Mouse (Mus musculus): Measurements from ENCODE around the gene St6galnac4.

Gene St6galnac4

DNA sequence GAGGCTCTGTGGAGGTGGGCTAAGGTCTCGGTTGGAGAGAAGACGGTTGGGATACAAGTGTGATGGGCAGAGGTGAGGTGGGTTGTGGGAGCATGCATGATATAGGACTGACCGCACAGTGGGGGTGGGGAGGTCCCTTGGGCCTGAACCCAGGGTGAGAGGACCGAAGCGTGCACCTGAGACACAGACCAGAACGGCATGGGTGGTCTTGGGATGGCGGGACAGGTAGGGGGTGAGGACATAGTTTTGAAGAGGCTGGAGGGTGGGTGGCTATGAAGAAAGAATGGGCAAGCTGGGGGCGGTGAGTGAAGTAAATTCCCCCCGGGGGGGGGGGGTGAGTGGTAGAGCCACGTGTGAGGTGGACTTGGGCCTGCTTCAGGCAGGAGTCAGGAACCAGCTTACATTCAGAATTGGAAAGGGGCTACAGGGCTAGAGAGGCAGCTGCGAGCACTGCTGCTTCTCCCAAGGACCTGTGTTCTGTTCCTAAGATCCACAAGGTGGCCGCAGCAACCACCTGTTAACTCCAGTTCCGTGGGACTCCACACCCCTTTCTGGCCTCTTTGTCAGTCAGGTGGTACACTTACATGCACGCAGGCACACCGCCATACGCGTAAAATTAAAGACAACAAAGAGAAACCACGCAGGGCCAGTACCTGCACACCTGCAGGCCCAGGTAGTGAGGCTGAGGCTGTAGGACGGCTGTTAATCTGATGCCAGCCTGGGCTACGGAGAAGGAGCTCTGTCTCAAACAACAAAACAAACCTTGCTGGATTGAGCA lies 40.6 kb downstream of the St6galnac4 start:
- DNase-seq (ENCODE audit: low spot score in 2 of 2) = no peak

DNA sequence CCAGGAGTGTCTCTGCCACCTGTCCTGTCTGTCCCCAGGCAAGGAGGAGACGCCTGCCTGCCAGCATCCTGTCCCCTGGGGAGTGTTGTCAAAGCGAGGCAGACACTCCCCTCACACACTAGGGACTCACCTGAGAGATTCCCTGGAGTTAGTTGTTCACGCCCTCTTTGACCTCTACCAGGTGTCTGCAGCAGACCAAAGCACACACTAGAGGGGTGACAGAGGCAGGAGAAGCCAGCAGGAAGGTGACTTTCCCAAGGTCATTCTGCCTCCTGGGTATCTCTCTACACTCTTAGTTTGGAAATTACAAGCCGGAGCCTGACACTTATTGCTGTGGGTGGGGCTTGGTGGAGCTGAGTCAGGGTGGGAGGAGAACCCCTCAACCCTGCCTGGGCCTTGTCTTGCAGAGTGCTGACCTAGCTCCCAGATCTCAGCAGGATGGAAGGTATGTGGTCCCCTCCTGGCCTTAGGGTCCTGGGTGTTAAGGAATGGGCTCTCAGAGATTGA lies 41.2 kb downstream of the St6galnac4 start:
- no peak for DNase-seq (ENCODE audit: low spot score in 2 of 2)

DNA sequence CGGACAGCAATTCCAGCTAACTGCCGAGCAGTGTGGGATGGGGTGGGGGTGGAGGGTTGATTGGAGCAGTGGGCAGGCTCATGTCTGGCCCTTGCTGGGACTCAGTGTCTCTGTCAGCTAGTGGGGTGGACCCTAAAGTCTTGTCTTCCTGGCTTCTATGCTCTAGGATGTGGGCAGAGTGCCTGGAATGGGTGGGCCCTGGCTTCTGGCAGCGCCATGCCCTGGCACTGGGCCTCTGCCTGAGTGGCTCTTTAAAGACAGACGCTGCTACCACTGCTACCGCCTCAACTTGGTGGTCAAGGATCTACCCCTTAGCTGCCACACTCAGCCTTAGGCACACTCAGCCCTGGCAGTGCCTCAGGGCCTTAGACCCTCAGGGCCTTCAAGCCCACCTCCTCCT lies 41.8 kb downstream of the St6galnac4 start:
- no peak for DNase-seq (ENCODE audit: low spot score in 2 of 2)

DNA sequence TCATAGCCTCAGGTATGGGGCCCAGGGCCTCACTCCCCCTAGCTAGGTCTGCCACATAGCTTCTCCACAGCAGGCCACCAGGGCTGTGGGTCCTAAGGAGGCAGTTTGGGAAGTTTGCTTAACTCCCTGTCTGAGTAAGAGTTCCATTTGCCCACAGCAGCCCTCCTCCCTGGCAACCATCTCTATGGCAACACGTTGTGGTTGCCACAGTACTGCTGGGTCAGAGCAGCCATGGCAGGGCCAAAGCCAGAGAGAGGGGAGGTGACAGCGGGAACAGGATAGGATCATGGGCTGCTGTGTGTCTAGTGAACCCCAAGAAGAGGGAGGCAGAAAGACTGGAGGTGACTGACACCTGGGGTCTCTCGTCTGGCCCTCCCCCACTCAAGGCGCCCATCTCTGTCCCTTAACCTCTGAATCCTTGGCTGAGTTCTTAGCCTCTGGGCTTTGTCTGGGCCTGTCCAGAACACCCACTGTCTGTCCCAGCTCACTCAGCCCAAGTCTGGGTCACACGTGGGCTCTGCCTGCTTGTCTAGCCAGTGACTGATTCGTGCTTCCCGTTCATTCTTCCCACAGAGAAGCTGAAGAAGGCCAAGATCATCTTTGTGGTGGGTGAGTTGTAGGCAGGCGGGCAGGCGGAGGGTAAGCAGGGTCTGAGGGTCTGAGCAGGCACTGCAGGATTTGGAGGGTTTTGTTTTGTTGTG lies 42.5 kb downstream of the St6galnac4 start:
- peak; percentile 65 to 69 for DNase-seq (ENCODE audit: low spot score in 2 of 2)

DNA sequence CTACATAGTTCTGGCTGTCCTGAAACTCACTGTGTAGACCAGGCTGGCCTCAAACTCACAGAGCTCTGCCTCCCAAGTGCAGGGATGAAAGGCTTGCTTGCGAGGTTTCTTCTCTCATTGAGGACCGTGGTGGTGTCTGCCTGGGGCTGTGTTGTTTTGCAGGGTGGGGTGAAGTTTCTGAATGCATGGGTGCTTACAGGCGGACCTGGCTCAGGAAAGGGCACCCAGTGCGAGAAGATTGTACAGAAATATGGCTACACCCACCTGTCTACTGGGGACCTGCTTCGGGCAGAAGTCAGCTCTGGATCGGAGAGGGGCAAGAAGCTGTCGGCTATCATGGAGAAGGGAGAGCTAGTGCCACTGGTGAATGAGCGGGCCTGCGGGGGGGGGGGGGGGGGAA lies 43.1 kb downstream of the St6galnac4 start:
- DNase-seq (ENCODE audit: low spot score in 2 of 2) = no peak

DNA sequence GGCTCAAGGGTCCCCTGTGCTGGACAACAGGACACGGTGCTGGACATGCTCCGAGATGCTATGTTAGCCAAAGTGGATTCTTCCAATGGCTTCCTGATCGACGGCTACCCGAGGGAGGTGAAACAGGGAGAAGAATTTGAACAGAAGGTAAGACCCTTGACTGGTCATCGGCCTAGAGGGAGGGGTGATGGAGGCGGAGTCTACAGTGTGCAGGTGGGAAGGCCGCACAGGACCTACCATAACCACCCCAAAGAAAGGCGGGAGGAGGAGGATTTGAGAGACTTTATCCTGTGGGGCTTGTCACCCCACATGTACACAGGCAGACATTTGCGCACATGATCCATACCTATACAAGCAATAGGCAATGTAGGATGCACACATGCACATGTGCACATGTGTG lies 44.2 kb downstream of the St6galnac4 start:
- DNase-seq (ENCODE audit: low spot score in 2 of 2) = no peak

DNA sequence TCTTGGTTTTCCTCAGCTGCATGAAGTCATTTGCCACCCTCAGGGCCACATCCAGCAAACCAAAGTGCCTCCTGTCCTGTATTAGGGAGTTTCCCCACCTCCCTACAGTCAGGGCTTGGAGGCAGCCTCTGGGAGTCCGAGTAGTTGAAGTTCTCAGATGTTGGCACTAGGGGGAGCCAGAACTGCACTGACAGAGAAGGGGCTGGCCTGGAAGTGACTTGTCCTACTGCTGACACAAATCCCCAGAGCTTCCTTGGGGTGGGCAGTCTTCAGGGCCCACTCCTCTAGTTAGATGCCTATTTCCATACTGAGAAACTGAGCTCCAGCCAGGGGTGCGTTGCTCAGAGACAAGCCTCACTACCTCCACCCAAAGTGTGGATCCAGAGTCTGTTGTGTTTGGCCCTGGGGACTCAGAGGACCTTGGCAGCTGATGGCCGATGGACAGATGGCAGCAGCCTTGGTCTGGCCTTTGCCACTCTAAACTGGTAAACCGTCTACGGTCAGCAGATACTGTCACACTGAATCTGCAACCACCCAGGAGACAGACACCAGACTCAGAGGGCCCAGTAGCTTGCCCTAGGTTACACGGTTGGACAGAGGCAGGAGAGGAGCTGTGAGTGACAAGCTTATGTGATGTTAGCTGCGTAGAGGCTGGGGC lies 45.0 kb downstream of the St6galnac4 start:
- DNase-seq (ENCODE audit: low spot score in 2 of 2) = peak; percentile 66 to 73

DNA sequence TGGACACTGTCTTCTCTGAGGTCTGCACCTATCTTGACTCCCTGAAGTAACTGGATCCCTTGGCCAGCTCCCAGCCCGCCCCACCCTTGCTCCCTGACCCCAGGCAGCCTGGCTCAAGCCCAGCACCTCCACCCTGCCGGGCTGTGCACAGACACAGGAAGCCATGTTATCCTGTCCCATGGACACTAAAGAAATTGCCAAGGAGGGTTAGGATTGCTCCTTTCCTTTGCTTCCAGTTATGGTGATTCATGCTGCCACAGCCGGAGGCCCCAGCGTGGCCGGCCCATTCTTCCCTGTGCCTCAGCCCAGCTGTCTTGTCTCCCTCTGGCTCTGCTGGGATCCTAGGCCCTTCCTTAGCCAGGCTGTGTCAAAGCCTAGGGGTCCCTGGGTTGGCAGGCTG lies 46.8 kb downstream of the St6galnac4 start:
- no peak for DNase-seq (ENCODE audit: low spot score in 2 of 2)

DNA sequence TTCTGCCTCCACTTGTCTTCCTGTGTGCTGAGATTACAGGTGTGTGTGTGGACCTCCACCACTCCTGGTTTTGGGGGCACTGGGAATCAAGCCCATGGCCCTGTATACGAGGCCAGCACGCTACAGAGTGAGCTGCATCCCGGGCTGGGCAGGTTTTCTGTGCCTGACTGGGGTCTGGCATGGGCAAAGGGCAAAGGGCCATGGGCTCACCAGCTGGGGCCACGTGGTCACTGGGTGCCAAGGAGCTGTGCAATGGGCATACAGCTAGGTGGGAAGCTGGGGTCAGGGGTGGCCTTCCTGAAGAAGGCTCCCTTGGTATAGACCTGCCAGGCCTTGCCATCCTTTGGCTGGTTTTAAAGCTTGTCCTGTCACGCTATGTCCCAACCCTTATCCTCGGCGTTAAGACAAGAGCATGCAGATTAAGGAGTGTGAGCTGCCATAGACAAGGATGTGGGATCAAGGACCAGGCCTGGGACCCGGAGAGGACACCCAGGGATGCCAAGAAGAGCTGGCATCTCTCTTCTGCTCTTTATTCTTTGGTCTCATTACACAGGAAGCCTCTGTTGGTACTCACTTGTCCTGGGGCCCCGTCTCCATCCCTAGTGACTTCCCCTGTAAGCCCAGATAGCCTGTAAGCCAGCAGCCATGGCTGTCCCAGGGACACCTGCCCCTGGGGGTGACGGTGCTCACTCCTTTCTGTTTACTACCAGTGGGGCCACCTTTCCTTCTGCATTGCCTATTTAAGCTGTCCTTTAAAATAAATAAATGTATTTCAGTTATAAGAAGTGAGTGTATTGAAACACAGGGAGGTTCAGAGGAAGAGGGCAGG lies 47.6 kb downstream of the St6galnac4 start:
- DNase-seq (ENCODE audit: low spot score in 2 of 2) = no peak

- DNase-seq (ENCODE audit: low spot score in 2 of 2) = no peak
These were observed 49.7 kb downstream of the St6galnac4 start for GRCm38 (mm10) chr2:32636617-32637016.

GRCm38 (mm10) chr2:32637778-32638281 lies 50.9 kb downstream of the St6galnac4 start:
- no peak for DNase-seq (ENCODE audit: low spot score in 2 of 2)

DNA sequence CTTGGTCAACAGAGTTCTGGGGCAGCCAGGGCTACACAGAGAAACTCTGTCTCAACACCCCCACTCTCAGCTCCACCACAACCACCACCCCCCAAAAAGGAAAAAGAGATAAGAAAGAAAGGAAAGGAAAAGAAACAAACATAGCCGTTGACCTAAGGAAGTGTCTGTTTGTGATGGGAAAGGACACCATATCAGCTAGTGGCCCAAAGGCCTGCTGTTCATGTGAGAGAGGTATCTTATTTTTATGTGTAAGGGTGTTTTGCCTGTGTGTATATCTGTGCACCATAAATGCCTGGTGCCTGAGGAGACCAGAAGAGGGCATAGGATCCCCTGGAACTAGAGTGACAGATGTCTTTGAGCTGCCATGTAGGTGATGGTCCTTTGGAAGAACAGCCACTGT lies 52.7 kb downstream of the St6galnac4 start:
- no peak for DNase-seq (ENCODE audit: low spot score in 2 of 2)

DNA sequence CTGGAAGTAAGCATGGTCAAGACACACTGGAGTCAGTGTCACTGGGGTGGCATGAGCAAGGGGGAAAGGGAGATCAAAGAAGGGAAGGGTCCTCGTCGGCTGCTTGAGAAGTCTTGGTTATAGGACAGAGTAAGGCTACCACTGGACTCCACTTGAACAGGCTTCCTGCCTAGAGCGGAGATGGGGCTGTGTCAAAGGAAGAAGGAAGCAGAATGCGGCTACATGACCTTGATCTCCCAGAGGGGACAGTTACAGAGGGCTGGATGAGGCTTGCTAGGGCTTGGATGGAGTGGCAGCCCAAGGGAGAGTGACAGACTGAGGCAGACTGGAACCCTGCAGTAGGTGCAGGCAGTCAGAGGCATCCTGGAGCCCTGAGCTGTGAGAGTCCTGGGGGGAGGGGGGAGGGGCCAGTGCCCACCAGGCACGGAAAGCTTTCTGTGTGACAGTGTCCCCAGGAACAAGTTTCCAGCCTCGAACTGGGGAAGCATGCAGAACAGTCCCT lies 53.7 kb downstream of the St6galnac4 start:
- no peak for DNase-seq (ENCODE audit: low spot score in 2 of 2)

- no peak for DNase-seq (ENCODE audit: low spot score in 2 of 2)
These were observed 54.9 kb downstream of the St6galnac4 start for GRCm38 (mm10) chr2:32641810-32642209.

DNA sequence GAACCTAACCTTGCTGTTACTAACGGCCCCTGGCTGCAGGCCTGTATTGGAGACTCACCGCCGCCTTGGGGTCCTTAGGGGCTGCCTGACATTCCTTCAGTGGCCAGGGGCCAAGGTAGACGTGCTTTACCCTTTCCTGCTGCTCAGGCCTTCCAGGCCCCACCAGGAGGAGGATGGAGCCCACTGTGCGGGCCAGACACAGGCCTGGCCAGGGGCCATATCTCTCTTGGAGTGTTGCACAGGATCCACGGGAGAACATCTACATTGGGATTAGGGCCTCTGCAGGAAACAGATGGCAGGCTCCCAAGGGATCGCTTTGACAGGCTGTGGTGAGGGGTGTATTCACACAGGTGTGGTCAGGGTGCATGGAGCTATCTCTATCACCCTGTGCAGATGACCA lies 55.9 kb downstream of the St6galnac4 start:
- no peak for DNase-seq (ENCODE audit: low spot score in 2 of 2)

- DNase-seq (ENCODE audit: low spot score in 2 of 2) = no peak
These were observed 57.2 kb downstream of the St6galnac4 start for GRCm38 (mm10) chr2:32644083-32644482.

GRCm38 (mm10) chr2:32644799-32645475 lies 58.0 kb downstream of the St6galnac4 start:
- DNase-seq (ENCODE audit: low spot score in 2 of 2) = no peak

DNA sequence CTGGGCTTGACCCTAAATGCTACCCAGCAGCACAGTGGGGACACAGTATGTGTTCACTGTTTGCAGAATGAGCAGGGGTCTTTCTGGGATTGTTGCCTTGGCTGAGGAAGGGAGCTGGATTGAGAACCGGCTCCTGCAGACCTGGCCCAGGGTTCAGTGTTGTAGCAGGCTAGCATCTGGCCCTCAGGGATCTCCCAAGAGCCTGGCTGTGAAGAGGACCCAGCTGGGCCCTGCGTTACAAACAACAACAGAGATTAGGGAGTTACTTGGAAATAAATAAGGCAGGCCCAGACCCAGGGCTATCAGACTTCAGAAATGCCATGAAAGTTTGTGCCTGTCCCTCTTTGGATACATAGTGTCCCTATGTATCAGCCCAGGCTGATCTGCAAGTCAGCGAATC lies 58.8 kb downstream of the St6galnac4 start:
- DNase-seq (ENCODE audit: low spot score in 2 of 2) = no peak

DNA sequence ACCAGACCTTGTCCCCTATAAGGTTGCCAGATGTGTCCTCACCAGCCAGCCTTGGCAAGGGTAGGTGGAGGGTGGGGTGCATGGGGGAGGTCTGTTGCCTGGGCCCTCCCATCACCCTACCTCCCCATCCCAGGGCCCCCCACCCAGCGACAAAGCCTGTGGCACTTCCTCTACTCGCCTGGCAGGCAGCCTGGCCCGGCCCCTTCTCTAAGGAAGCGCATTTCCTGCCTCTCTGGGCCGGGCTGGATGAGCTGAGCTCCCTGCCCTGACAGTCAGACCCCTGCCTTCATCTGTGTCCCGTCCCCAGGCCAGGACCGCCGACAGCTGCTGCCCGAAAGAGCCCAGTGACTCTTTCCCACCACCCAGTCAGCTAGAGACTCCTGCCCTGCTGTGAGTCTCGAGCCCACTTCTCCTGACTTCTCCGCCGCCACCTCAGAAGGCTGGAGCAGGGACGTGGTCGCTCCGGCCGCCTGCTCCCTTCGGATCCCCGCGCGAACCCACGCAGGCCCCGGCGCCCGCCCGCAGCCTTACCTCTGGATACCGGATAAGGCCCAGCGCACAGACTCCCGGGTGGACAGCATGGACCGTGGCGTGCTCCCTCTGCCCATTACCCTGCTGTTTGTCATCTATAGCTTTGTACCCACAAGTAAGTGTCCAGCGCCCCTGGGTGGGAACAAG lies 59.6 kb downstream of the St6galnac4 start, which contains the start of gene Eng:
TSS of gene Eng (plus strand) at position 217 of the 678 bp plus-strand sequence.
- DNase-seq (ENCODE audit: low spot score in 2 of 2) = no peak

GRCm38 (mm10) chr2:32647366-32647765 lies 60.5 kb downstream of the St6galnac4 start:
- no peak for DNase-seq (ENCODE audit: low spot score in 2 of 2)

All from urinary bladder, adult 18-20 months (tissue).